Mouse (Mus musculus) hindbrain, embryonic 15.5 days (tissue): Measurements from ENCODE around the gene Zfp932. TPM values are rescaled to one million over a fixed set of nuclear protein-coding genes. Genes with fewer than 3 reads are reported as not detected.
A peak's percentile ranks its signal among the peaks of the same experiment; 100 is the strongest.
"Not testable (repeated sequence)": the region's sequence is repeated elsewhere in the genome, so short reads cannot be mapped to it uniquely, and the experiment has no call there.

Experiments used
- ATAC-seq: fragments of 200-750 bp; cut with Nextera tagmentation; 2 replicates; pipeline ENCODE4 v1.8.0; 2017; ENCODE audit warnings: low read depth, moderate number of reproducible peaks, moderate TSS enrichment; ENCODE audit not compliant: low FRiP score
- H3K27ac ChIP-seq: fragments of 300-500 bp; sonication (generic); replicated peaks from 2 replicates; pipeline ENCODE4 v1.5.1; 2015; ENCODE audit warnings: mild to moderate bottlenecking, inconsistent platforms
- H3K27me3 ChIP-seq: fragments of 300-500 bp; sonication (generic); 2 replicates; pipeline ENCODE4 v1.6.1; 2015; ENCODE audit warnings: control low read depth, inconsistent platforms
- H3K36me3 ChIP-seq: fragments of 300-500 bp; sonication (generic); 2 replicates; pipeline ENCODE4 v1.6.1; 2015; ENCODE audit warnings: control low read depth, inconsistent platforms
- H3K4me1 ChIP-seq: fragments of 300-500 bp; sonication (generic); replicated peaks from 2 replicates; pipeline ENCODE4 v1.6.1; 2015; ENCODE audit warnings: control low read depth, inconsistent platforms
- H3K4me2 ChIP-seq: fragments of 300-500 bp; sonication (generic); 2 replicates; pipeline ENCODE4 v1.6.1; 2015; ENCODE audit warnings: moderate library complexity, mild to moderate bottlenecking, inconsistent platforms
- H3K4me3 ChIP-seq: fragments of 300-500 bp; sonication (generic); 2 replicates; pipeline ENCODE4 v1.5.1; 2015; ENCODE audit warnings: mild to moderate bottlenecking, inconsistent platforms
- H3K9ac ChIP-seq: fragments of 300-500 bp; sonication (generic); 2 replicates; pipeline ENCODE4 v1.6.1; 2015; ENCODE audit warnings: inconsistent platforms
- H3K9me3 ChIP-seq: fragments of 300-500 bp; sonication (generic); 2 replicates; pipeline ENCODE4 v1.6.1; 2016; ENCODE audit warnings: control low read depth, inconsistent platforms
- WGBS: fragments of 180-500 bp; shearing (Covaris S2); methylation state at CpG from one replicate; pipeline ENCODE4 v1.1.7; 2015; 5-methylcytosine and 5-hydroxymethylcytosine counted together
- polyA plus RNA-seq: library from polyadenylated mRNA; unstranded; fragments of >200 nt; fragmentation: Nextera tagmentation; extraction: Ambion mirVana; gene quantifications from 2 replicates; pipeline ENCODE4 v1.2.1, GENCODE M21; 2015

The Zfp932 gene
- polyA plus RNA-seq = 20.3 and 20.5 TPM in 2 replicates

DNA sequence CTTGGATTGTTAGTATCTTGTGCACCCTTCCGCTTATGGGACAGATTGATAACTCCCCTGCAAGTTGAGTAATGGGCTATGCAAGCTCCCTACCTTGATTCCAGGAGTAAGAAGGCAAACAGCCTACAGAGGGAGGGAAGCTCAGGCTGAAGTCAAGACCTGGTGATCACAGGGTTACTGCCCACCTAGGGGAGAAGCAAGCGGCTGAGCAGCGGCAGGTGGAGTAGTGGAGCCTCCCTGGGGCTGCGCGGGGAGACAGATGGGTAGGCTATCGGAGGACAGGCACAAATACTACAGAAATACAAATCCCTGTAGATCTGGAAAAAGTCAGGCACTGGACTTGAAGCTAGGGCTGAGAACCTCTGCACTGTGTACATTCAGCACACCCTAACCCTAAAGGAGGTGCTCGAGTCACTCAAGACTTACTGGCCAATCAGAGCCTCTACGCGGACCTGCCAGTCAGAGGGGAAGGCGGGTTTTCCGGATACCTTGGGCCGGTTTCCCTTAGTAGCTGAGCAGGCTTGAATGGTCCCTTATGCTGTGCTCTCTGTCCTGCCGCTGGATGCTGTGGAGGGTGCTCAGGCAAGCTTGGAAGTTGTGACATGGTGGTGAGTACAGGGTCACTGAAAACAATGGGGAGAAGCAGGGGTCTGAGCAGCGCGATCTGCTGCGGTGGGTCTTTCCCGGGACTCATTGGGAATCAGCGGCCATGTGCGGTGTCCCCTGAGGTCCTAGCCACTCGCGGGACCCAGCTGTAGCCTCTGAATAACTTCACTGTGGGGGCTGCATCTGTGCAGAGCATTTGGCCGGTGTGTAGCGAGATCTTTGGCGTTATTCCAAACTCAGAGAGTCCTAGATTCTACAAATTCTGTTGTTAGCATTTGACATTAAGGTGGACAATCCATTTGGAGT is at the start of gene Zfp932:
Gene Zfp932 (plus strand): TSS at position 496 of the 912 bp plus-strand sequence.
- ATAC-seq, H3K27ac ChIP-seq, H3K4me3 ChIP-seq, H3K36me3 ChIP-seq, H3K4me1 ChIP-seq, H3K9me3 ChIP-seq, H3K9ac ChIP-seq, H3K4me2 ChIP-seq, H3K27me3 ChIP-seq: not testable (repeated sequence)
- WGBS = no CpG with 5 or more reads among the region's 24 CpGs

GRCm38 (mm10) chr5:109950281-109950680 is 46.0 kb upstream of the Zfp932 start:
- H3K27ac ChIP-seq = no peak overlapping the region
- H3K27me3 ChIP-seq = no peaks in the 10 kb centered on the region
- ATAC-seq = no peak
- H3K4me1 ChIP-seq = no peaks in the 10 kb centered on the region
- no CpG with 5 or more reads among the region's 1 CpGs for WGBS
- no peak overlapping the region for H3K4me3 ChIP-seq
- H3K9ac ChIP-seq = no peak overlapping the region
- H3K4me2 ChIP-seq = no peak overlapping the region
- H3K9me3 ChIP-seq = no peaks in the 10 kb centered on the region
- no peaks in the 10 kb centered on the region for H3K36me3 ChIP-seq

DNA sequence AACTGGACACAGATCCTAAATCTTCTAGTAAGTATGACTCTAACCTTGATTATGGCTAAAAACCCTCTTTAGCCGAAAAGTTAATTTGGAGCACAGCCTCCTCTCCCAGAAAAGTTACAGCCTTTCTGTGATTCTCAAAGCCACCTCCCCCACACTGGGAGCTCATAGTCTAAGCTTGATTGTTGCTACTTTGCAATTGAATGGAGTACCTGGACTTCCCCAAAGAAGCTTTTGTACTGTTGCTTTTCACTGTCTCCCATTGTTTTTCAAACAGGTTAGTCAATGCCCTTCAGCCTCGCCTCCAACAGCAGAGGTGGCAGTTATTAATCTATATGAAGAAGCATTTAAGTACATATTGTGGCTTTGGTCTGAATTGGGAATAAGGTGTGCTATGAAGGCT is 15.6 kb upstream of the Zfp932 start:
- H3K4me3 ChIP-seq, H3K4me2 ChIP-seq, H3K27ac ChIP-seq, H3K4me1 ChIP-seq, H3K36me3 ChIP-seq, H3K27me3 ChIP-seq, H3K9me3 ChIP-seq, ATAC-seq, H3K9ac ChIP-seq: not testable (repeated sequence)
- WGBS = no CpG with 5 or more reads among the region's 2 CpGs

DNA sequence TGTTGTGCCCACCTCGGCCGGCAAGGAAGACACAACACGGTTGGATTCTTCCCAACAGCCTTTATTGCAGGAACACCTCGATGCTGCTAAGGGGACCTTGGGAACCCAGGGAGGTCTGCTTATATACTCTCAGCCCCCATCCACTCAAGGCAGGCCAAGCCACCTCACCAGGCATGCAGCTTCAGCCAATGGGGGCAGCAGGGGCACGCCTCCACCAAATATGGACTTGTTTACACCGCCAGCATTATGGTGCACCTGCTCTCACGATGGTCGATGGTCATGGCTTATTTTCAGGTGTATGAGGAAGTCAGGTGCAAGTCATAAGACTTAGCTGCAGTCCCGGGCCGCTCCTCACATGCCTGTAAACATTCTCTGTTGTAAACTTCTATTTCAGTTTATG is 860 bp upstream of the Zfp932 start:
- not testable (repeated sequence) for H3K9me3 ChIP-seq, H3K4me2 ChIP-seq, H3K4me3 ChIP-seq, H3K4me1 ChIP-seq, H3K27me3 ChIP-seq, H3K9ac ChIP-seq, ATAC-seq, H3K27ac ChIP-seq, H3K36me3 ChIP-seq
- no CpG with 5 or more reads among the region's 10 CpGs for whole genome bisulfite sequencing

GRCm38 (mm10) chr5:110015775-110016174 is 19.5 kb downstream of the Zfp932 start:
- H3K4me1 ChIP-seq, H3K27ac ChIP-seq, H3K9ac ChIP-seq, H3K36me3 ChIP-seq, H3K27me3 ChIP-seq, H3K4me3 ChIP-seq, H3K9me3 ChIP-seq, ATAC-seq, H3K4me2 ChIP-seq: not testable (repeated sequence)
- 90% methylated on average over 10 of the region's 10 CpGs for WGBS

DNA sequence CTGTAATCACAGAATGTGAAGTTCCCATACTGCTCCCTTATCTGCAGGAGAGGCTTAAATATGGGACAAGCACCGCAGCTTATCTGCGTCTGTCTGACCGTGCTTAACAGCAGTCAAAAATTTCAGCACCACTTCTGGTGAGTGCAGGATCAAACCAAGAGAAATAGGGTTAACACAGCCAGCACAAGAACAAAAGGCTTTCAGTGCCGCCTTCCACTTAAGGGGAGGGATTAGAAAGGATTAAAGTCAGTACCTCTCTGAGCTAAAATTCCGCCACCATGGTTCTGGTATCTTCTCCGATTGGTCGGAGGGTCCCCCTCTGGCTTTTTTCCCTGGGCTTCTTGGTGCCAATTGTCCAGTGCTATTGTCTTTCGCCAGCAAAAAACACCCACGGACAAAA is 27.0 kb downstream of the Zfp932 start:
- no peaks in the 10 kb centered on the region for H3K27me3 ChIP-seq
- peak overlapping the region; percentile 14 for H3K9ac ChIP-seq
- H3K4me3 ChIP-seq = peak overlapping the region; percentile 27
- peak overlapping the region; percentile 57 for H3K27ac ChIP-seq
- H3K4me1 ChIP-seq = no peaks in the 10 kb centered on the region
- peak overlapping the region; percentile 47 for H3K4me2 ChIP-seq
- WGBS = 48% methylated on average over 9 of the region's 9 CpGs
- no peaks in the 10 kb centered on the region for H3K9me3 ChIP-seq
- ATAC-seq = peak; percentile 68
- H3K36me3 ChIP-seq = no peaks in the 10 kb centered on the region

GRCm38 (mm10) chr5:110023694-110024427 is 27.5 kb downstream of the Zfp932 start:
- H3K27me3 ChIP-seq, H3K36me3 ChIP-seq, H3K4me1 ChIP-seq, H3K9me3 ChIP-seq: not testable (repeated sequence)
- Histone ChIP-seq H3K9ac (peak overlapping the region; percentile 14), H3K4me2 (peak overlapping the region; percentile 47), H3K27ac (peak overlapping the region; percentile 57), H3K4me3 (peak overlapping the region; percentile 27)
- WGBS = 42% methylated on average over 8 of the region's 8 CpGs
- peak; percentile 89 for ATAC-seq

DNA sequence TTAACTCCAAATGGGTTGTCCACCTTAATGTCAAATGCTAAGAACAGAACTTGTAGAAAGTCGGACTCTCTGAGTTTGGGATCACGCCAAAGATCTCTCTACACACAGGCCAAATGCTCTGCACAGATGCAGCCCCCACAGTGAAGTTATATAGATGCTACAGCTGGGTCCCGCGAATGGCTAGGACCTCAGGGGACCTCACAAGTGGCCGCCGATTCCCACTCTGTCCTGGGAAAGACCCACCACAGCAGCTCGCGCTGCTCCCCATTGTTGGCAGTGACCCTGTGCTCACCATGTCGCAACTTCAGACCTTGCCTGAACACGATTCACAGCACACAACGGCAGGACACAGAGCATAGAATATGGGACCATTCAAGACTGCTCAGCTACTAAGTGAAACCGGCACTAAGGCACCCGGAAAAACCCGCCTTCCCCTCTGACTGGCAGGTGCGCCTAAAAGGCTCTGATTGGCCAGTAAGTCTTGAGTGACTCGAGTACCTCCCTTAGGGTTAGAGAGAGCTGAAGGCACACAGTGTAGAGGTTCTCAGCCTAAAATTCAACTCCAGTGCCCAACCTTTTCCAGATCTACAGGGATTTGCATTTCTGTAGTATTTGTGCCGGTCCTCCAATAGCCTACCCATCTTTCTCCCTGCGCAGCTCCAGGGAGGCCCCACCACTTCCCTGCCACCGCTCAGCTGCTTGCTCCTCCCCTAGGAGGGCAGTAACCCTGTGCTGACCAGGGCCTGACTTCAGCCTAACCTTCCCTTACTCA is 61.5 kb downstream of the Zfp932 start:
- Histone ChIP-seq H3K9ac (peak overlapping the region; percentile 60), H3K4me2 (peak overlapping the region; percentile 67), H3K4me1 (no peaks in the 10 kb centered on the region; the same call in 1 of the 2 replicates), H3K9me3 (0 out of 2 replicates have a peak, but pooled peaks cover 5% of the 10 kb centered on the region), H3K27me3 (no peaks in the 10 kb centered on the region), H3K4me3 (peak overlapping the region; percentile 52), H3K27ac (peak overlapping the region; percentile 79), H3K36me3 (no peaks in the 10 kb centered on the region)
- ATAC-seq = peak; percentile 99
- 5% methylated on average over 19 of the region's 19 CpGs for WGBS

Other genes starting within 250 kb of the Zfp932 start
- 3.7 and 4.8 TPM in 2 replicates for gene 4930522L14Rik, start 244.6 kb upstream of the Zfp932 start, polyA plus RNA-seq
- gene Gm15446, start 73.1 kb upstream of the Zfp932 start, polyA plus RNA-seq = 0.33 and 0.39 TPM in 2 replicates
- gene Gm17655, start 76.0 kb downstream of the Zfp932 start, polyA plus RNA-seq = 4.3 and 6.4 TPM in 2 replicates
- 0.29 and 0.35 TPM in 2 replicates for gene Gm35315, start 97.9 kb downstream of the Zfp932 start, polyA plus RNA-seq
- gene Plcxd1, start 103.4 kb downstream of the Zfp932 start, polyA plus RNA-seq = 6.0 and 6.1 TPM in 2 replicates
- 61.1 and 63.6 TPM in 2 replicates for gene Gtpbp6, start 111.7 kb downstream of the Zfp932 start, polyA plus RNA-seq
- gene Zfp605, start 113.6 kb downstream of the Zfp932 start, polyA plus RNA-seq = 13.3 and 16.2 TPM in 2 replicates
- 72.9 and 76.5 TPM in 2 replicates for gene Chfr, start 139.3 kb downstream of the Zfp932 start, polyA plus RNA-seq
- gene Golga3, start 180.2 kb downstream of the Zfp932 start, polyA plus RNA-seq = 23.2 and 24.8 TPM in 2 replicates
- 20.5 and 24.1 TPM in 2 replicates for gene Ankle2, start 234.5 kb downstream of the Zfp932 start, polyA plus RNA-seq